Mouse (Mus musculus) heart, postnatal 0 days (tissue): Measurements from ENCODE around the gene Homez.

Source experiments
- CTCF ChIP-seq: IDR thresholded peaks from 2 replicates; pipeline ENCODE4 v1.5.1; 2016; ENCODE audit warnings: antibody characterized with exemption, control low read depth, low read depth
- EP300 ChIP-seq: IDR thresholded peaks from 2 replicates; pipeline ENCODE4 v1.6.1; 2016; ENCODE audit warnings: antibody characterized with exemption, low read depth

DNA sequence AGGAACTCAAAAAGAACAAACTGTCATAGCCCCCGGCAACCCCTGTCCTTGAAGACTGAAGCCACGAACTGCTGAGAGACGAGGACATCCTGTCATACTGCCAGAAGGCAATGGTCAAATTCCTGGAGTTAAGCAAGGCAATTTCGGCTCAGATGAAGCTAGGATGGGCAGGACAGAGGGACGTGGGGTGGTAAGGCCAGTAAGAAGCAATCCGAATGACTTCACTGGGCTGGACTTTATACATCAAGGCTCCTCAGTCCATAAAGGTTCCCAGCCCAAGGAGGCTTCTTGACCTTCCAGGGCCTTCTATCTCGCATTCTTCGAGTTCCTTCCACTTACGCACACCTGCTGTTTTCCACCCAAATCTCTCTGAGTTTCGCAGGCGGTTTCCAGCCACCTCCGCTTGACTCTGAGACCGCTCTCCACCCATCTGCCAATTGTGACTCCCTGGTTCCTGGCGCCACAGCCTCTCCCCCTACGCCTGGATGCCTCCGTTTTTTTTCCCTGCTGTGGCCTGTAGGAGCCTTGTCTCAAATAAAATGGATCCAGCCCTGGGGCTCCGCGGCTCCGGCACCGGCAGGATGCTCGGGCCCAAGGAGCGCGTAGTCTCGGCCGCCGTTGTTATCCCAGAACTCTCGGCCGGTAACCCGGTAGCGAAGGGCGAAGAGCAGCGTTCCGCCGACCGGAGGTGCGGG, 5.2 kb upstream of the Homez start:
- TF ChIP-seq CTCF (no peak), EP300 (no peak)
